Mouse (Mus musculus): ENCODE data around the gene Mcmbp. TPM values are rescaled to one million over a fixed set of nuclear protein-coding genes. Genes with fewer than 3 reads are reported as not detected.

Gene Mcmbp
- polyA plus RNA-seq (2011; ENCODE audit: insufficient read depth, insufficient read length, low replicate concordance, missing spikeins): 20.7 and 21.2 TPM in 2 replicates

DNA sequence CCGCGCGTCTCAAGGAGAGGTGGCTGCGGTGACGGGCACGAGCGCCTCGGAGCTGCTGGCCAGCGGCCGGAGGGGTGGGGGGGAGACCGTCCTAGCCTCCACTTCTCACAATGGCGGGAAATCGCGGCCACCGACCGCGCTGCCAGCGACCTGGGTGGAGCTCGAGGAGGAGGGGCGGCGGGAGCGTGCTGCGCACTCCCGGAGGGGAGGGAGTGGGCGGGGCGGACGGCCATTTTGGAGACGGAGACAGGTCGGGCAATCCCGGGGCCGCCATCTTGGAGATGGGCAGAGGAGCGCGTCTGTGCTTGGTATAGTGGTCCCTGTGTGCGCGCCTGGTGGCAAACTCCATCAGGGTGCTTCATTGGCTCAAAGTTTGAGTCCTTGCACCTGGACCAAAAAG is at the start of gene Mcmbp:
TSS of gene Mcmbp (minus strand) at position 162 of the 400 bp plus-strand sequence.
- peak within 1 kb of the TSS; percentile 98 for H3K27ac ChIP-seq (ENCODE audit: control insufficient read depth, insufficient read depth, low read depth, low read length, poor library complexity)
- 0% methylated on average over 34 of the region's 35 CpGs for WGBS
- TF ChIP-seq POLR2A (IDR thresholded peaks at IDR 0.05; ENCODE audit: borderline replicate concordance, control insufficient read depth, low read depth, low read length) (peak; percentile 77), CTCF (IDR thresholded peaks at IDR 0.05; ENCODE audit: control insufficient read depth, insufficient read depth, low read length) (no peak)
- H3K4me1 ChIP-seq (ENCODE audit: control insufficient read depth, insufficient read depth, low read length): no peaks in the 10 kb centered on the region; the same call in 1 of the 2 replicates
- H3K4me3 ChIP-seq (replicated peaks; ENCODE audit: control insufficient read depth, low read depth, low read length): peak within 1 kb of the TSS; percentile 87

DNA sequence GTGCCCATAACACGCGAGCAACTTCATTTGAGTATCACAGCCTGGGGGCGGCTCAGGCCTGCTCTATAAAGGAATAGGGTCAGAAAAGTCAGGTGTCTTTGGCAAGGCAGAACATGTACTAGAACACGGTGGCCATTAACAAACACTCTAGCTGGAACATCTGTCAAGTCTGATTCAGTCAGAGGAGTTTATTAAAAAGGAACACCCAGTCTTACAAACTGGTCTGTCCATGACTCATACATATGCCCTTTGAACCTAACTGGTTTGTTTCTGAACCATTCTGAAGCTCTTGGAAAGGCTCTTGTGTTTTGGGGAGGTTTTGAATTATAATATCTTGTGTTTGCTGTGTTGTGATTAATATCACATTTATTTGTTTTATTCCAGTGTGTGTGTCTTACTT is 49.8 kb upstream of the Mcmbp start:
- H3K4me3 ChIP-seq (replicated peaks; ENCODE audit: control insufficient read depth, low read depth, low read length): no peak overlapping the region
- WGBS: 91% methylated on average over 4 of the region's 4 CpGs
- TF ChIP-seq CTCF (IDR thresholded peaks at IDR 0.05; ENCODE audit: control insufficient read depth, insufficient read depth, low read length) (no peak), POLR2A (IDR thresholded peaks at IDR 0.05; ENCODE audit: borderline replicate concordance, control insufficient read depth, low read depth, low read length) (no peak)
- no peaks in the 10 kb centered on the region for H3K4me1 ChIP-seq (ENCODE audit: control insufficient read depth, insufficient read depth, low read length)
- H3K27ac ChIP-seq (ENCODE audit: control insufficient read depth, insufficient read depth, low read depth, low read length, poor library complexity): no peak overlapping the region

DNA sequence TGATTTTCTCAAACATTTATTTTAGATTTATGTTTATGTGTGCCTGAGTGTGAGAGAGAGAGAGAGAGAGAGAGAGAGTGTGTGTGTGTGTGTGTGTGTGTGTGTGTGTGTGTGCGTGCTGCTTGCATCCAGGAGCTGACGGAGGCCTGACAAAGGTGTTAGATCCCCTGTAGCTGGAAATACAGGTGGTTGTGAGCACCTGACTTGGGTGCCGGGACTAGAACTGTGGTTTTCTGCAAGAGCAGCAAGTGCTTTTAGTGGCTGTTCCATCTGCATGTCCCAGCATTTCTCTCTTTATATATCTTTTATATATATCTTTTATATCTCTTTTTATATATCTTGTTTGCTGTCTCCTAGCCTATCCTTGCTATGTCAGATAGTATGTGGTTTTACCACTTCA is 41.6 kb upstream of the Mcmbp start:
- no peak for TF ChIP-seq CTCF (IDR thresholded peaks at IDR 0.05; ENCODE audit: control insufficient read depth, insufficient read depth, low read length)
- no peak for TF ChIP-seq POLR2A (IDR thresholded peaks at IDR 0.05; ENCODE audit: borderline replicate concordance, control insufficient read depth, low read depth, low read length)
- no peak overlapping the region for H3K27ac ChIP-seq (ENCODE audit: control insufficient read depth, insufficient read depth, low read depth, low read length, poor library complexity)
- WGBS: 87% methylated on average over 3 of the region's 3 CpGs

DNA sequence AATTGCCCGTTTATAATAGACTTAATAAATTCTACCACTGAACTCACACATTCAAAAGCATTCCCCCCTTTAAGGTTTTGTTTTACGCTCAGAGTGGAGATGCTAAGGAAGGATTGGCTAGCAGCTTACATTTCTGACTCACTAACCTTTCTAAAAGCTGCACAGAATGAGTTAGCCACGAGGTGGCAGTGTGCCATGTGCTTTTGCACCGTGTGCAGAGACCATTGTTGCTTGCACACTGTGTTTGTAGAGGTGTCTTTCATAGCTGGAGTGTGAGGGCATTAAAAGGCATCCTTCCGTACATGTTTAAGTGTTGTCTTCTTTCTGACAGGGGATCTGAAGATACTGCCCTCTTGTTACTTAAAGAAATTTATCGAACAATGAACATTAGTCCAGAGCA is 39.0 kb upstream of the Mcmbp start:
- Histone ChIP-seq H3K4me1 (ENCODE audit: control insufficient read depth, insufficient read depth, low read length) (no peaks in the 10 kb centered on the region), H3K4me3 (replicated peaks; ENCODE audit: control insufficient read depth, low read depth, low read length) (no peak overlapping the region), H3K27ac (ENCODE audit: control insufficient read depth, insufficient read depth, low read depth, low read length, poor library complexity) (no peak overlapping the region)
- 52% methylated on average over 6 of the region's 6 CpGs for WGBS
- TF ChIP-seq POLR2A (IDR thresholded peaks at IDR 0.05; ENCODE audit: borderline replicate concordance, control insufficient read depth, low read depth, low read length) (no peak), CTCF (IDR thresholded peaks at IDR 0.05; ENCODE audit: control insufficient read depth, insufficient read depth, low read length) (peak; percentile 71)

More for the DNA sequence above, 41.6 kb upstream of the Mcmbp start:
- H3K4me3 ChIP-seq (replicated peaks; ENCODE audit: control insufficient read depth, low read depth, low read length): no peak overlapping the region
- H3K4me1 ChIP-seq (ENCODE audit: control insufficient read depth, insufficient read depth, low read length): no peaks in the 10 kb centered on the region

DNA sequence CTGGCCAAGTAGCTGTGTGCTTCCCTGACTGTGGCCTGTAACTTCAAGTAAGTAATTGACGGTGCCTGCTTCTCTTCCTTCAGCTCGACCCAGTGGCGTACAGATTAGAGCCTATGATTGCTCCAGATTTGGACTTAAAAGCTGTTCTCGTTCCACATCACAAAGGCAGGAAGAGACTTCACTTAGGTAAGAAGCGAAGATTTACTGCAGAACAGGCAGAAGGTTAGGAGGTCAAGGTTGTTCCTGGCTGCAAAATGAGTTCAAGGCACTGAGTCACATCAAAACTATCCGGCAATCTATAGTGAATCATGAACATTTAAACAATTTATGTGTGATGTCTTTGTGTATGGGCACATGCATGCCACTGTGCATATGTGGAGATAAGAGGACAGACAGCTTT is 36.9 kb upstream of the Mcmbp start:
- H3K4me1 ChIP-seq (ENCODE audit: control insufficient read depth, insufficient read depth, low read length): no peaks in the 10 kb centered on the region
- 85% methylated on average over 6 of the region's 6 CpGs for WGBS
- H3K27ac ChIP-seq (ENCODE audit: control insufficient read depth, insufficient read depth, low read depth, low read length, poor library complexity): no peak overlapping the region
- TF ChIP-seq POLR2A (IDR thresholded peaks at IDR 0.05; ENCODE audit: borderline replicate concordance, control insufficient read depth, low read depth, low read length): no peak
- no peak for TF ChIP-seq CTCF (IDR thresholded peaks at IDR 0.05; ENCODE audit: control insufficient read depth, insufficient read depth, low read length)
- H3K4me3 ChIP-seq (replicated peaks; ENCODE audit: control insufficient read depth, low read depth, low read length): no peak overlapping the region

DNA sequence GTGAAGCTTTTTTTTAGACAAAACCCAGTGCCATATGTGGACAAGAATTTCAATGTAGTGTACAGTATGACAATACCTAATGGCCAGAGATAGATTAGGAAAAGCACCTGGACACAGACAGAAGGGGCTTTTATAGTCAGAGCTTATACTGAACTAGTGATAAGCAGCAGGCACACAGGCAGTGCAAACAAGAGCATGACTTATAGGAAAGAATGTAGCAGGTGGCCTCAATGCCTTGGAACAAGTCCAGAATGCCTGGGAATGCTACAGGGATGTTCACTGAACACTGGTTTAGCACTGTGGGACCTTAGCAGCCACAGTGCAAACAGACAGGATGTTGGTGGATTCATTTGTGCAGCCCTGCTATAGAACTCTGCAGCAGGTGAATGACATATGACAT is 26.4 kb upstream of the Mcmbp start:
- Histone ChIP-seq H3K4me3 (replicated peaks; ENCODE audit: control insufficient read depth, low read depth, low read length) (no peak overlapping the region), H3K4me1 (ENCODE audit: control insufficient read depth, insufficient read depth, low read length) (no peaks in the 10 kb centered on the region), H3K27ac (ENCODE audit: control insufficient read depth, insufficient read depth, low read depth, low read length, poor library complexity) (no peak overlapping the region)
- TF ChIP-seq POLR2A (IDR thresholded peaks at IDR 0.05; ENCODE audit: borderline replicate concordance, control insufficient read depth, low read depth, low read length) (no peak), CTCF (IDR thresholded peaks at IDR 0.05; ENCODE audit: control insufficient read depth, insufficient read depth, low read length) (no peak)

DNA sequence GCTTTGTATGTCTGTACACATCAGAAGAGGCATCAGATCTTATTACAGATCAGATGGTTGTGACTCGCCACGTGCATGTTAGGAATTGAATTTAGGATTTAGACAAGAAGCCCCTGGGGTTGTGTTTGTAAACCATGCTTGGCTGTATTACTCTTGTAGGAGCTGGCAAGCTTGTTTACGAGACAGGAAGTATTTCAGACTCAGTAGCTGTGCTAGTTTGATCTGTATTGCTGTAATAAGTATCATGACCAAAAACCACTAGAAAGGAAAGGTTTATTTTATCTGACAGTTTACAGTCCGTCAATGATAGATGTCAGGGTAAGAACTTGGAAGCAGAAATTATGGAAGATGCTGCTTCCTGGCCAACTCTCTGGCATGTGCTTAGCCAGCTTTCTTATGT is 18.7 kb upstream of the Mcmbp start:
- no peak overlapping the region for H3K27ac ChIP-seq (ENCODE audit: control insufficient read depth, insufficient read depth, low read depth, low read length, poor library complexity)
- no peaks in the 10 kb centered on the region for H3K4me1 ChIP-seq (ENCODE audit: control insufficient read depth, insufficient read depth, low read length)
- no peak for TF ChIP-seq CTCF (IDR thresholded peaks at IDR 0.05; ENCODE audit: control insufficient read depth, insufficient read depth, low read length)
- TF ChIP-seq POLR2A (IDR thresholded peaks at IDR 0.05; ENCODE audit: borderline replicate concordance, control insufficient read depth, low read depth, low read length): no peak
- 92% methylated on average over 4 of the region's 4 CpGs for WGBS
- H3K4me3 ChIP-seq (replicated peaks; ENCODE audit: control insufficient read depth, low read depth, low read length): no peak overlapping the region

DNA sequence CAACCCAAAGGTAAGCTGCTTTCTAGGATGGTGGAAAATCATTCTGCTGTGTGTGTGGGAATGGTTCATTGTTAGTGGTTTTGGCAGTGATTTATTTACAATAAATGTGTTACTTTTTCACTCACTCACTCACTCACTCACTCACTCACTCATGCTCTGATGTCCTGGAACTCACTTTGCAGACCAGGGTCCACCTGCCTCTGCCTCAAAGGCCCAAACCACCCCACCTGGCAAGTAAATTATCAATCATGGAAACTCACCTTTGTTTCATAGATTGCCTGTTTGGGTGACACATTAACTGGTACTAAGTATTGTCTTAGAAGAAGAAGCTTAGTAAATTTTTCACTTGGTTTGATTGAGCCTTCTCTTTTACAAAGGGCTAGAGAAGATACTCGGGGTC is 15.1 kb upstream of the Mcmbp start:
- TF ChIP-seq CTCF (IDR thresholded peaks at IDR 0.05; ENCODE audit: control insufficient read depth, insufficient read depth, low read length): no peak
- no peak for TF ChIP-seq POLR2A (IDR thresholded peaks at IDR 0.05; ENCODE audit: borderline replicate concordance, control insufficient read depth, low read depth, low read length)
- Histone ChIP-seq H3K4me3 (replicated peaks; ENCODE audit: control insufficient read depth, low read depth, low read length) (no peak overlapping the region), H3K27ac (ENCODE audit: control insufficient read depth, insufficient read depth, low read depth, low read length, poor library complexity) (no peak overlapping the region), H3K4me1 (ENCODE audit: control insufficient read depth, insufficient read depth, low read length) (no peaks in the 10 kb centered on the region)
- WGBS: 91% methylated on average over 1 of the region's 1 CpGs

DNA sequence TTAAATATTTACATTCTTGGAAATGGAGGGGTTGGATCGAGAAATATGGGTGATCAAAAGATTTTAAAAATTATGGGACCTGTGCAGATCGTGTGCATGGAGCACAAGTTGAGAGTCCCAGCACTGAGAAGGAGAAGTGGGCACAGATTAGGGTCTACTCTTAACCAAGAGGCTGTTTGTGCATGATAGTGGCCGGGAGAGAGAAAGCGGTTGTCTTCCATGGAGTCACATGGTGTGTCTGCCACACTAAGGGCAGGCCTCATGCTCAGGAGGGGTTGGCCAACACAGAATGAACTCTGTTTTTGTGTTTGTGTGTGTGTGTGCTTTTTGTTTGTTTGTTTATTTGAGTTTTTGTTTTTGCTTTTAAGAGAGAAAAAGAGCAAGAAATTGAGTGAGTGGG is 11.7 kb upstream of the Mcmbp start:
- WGBS: 67% methylated on average over 4 of the region's 4 CpGs
- Histone ChIP-seq H3K4me3 (replicated peaks; ENCODE audit: control insufficient read depth, low read depth, low read length) (no peak overlapping the region), H3K27ac (ENCODE audit: control insufficient read depth, insufficient read depth, low read depth, low read length, poor library complexity) (no peak overlapping the region), H3K4me1 (ENCODE audit: control insufficient read depth, insufficient read depth, low read length) (no peaks in the 10 kb centered on the region; the same call in 1 of the 2 replicates)
- TF ChIP-seq POLR2A (IDR thresholded peaks at IDR 0.05; ENCODE audit: borderline replicate concordance, control insufficient read depth, low read depth, low read length) (no peak), CTCF (IDR thresholded peaks at IDR 0.05; ENCODE audit: control insufficient read depth, insufficient read depth, low read length) (no peak)
